Mouse (Mus musculus): ENCODE measurements around the gene Aqp7.
A peak's percentile ranks its signal among the peaks of the same experiment; 100 is the strongest.
"Not testable (repeated sequence)": the region's sequence is repeated elsewhere in the genome, so short reads cannot be mapped to it uniquely, and the experiment has no call there.

The Aqp7 gene

GRCm38 (mm10) chr4:41047524-41048271, at the start of gene Aqp7:
Gene Aqp7, minus strand, starts transcription at chr4:41048139.
- no peak for DNase-seq (ENCODE audit: extremely low read depth, low read depth, low spot score)

- no peak for DNase-seq (ENCODE audit: extremely low read depth, low read depth, low spot score)
Measured at GRCm38 (mm10) chr4:41097381-41097780, 49.4 kb upstream of the Aqp7 start.

GRCm38 (mm10) chr4:41096794-41097193, 48.9 kb upstream of the Aqp7 start:
- no peak for DNase-seq (ENCODE audit: extremely low read depth, low read depth, low spot score)

GRCm38 (mm10) chr4:41096169-41096568, 48.2 kb upstream of the Aqp7 start:
- no peak for DNase-seq (ENCODE audit: extremely low read depth, low read depth, low spot score)

- no peak for DNase-seq (ENCODE audit: extremely low read depth, low read depth, low spot score)
Measured at GRCm38 (mm10) chr4:41094361-41094760, 46.4 kb upstream of the Aqp7 start.

- DNase-seq (ENCODE audit: extremely low read depth, low read depth, low spot score): no peak
Measured at GRCm38 (mm10) chr4:41092958-41093357, 45.0 kb upstream of the Aqp7 start.

GRCm38 (mm10) chr4:41091391-41091790, 43.5 kb upstream of the Aqp7 start:
- no peak for DNase-seq (ENCODE audit: extremely low read depth, low read depth, low spot score)

- no peak for DNase-seq (ENCODE audit: extremely low read depth, low read depth, low spot score)
Measured at GRCm38 (mm10) chr4:41089705-41090104, 41.8 kb upstream of the Aqp7 start.

GRCm38 (mm10) chr4:41089189-41089588, 41.2 kb upstream of the Aqp7 start:
- DNase-seq (ENCODE audit: extremely low read depth, low read depth, low spot score): no peak

GRCm38 (mm10) chr4:41087459-41088298, 39.7 kb upstream of the Aqp7 start:
- DNase-seq (ENCODE audit: extremely low read depth, low read depth, low spot score): no peak

- no peak for DNase-seq (ENCODE audit: extremely low read depth, low read depth, low spot score)
Measured at GRCm38 (mm10) chr4:41086947-41087346, 39.0 kb upstream of the Aqp7 start.

- no peak for DNase-seq (ENCODE audit: extremely low read depth, low read depth, low spot score)
Measured at GRCm38 (mm10) chr4:41084819-41085218, 36.9 kb upstream of the Aqp7 start.

GRCm38 (mm10) chr4:41082803-41083202, 34.9 kb upstream of the Aqp7 start:
- DNase-seq (ENCODE audit: extremely low read depth, low read depth, low spot score): not testable (repeated sequence)

- no peak for DNase-seq (ENCODE audit: extremely low read depth, low read depth, low spot score)
Measured at GRCm38 (mm10) chr4:41081733-41082132, 33.8 kb upstream of the Aqp7 start.

- DNase-seq (ENCODE audit: extremely low read depth, low read depth, low spot score): no peak
Measured at GRCm38 (mm10) chr4:41078726-41079125, 30.8 kb upstream of the Aqp7 start.

- DNase-seq (ENCODE audit: extremely low read depth, low read depth, low spot score): no peak
Measured at GRCm38 (mm10) chr4:41074461-41074860, 26.5 kb upstream of the Aqp7 start.

GRCm38 (mm10) chr4:41073008-41073817, 25.3 kb upstream of the Aqp7 start:
- DNase-seq (ENCODE audit: extremely low read depth, low read depth, low spot score): no peak

GRCm38 (mm10) chr4:41071500-41072429, 23.8 kb upstream of the Aqp7 start:
- DNase-seq (ENCODE audit: extremely low read depth, low read depth, low spot score): peak; percentile 58

GRCm38 (mm10) chr4:41065196-41065595, 17.3 kb upstream of the Aqp7 start:
- DNase-seq (ENCODE audit: extremely low read depth, low read depth, low spot score): no peak

Data from fat pad, adult 2 months (tissue).